Mouse (Mus musculus) adrenal gland, adult 8-10 months (tissue): ENCODE measurements around the gene Gm5483. TPM values are rescaled to one million over a fixed set of nuclear protein-coding genes. Genes with fewer than 3 reads are reported as not detected.
"Not testable (repeated sequence)": the region's sequence is repeated elsewhere in the genome, so short reads cannot be mapped to it uniquely, and the experiment has no call there.

Experiments
- DNase-seq: peaks from one replicate; pipeline ENCODE4 v3.0.0; 2022
- total RNA-seq, 4 experiments: library from RNA; stranded (reverse); gene quantifications; 2 replicates each; pipeline ENCODE4 v1.2.4; 2022

Gm5483 gene
- total RNA-seq, result not detected

DNA sequence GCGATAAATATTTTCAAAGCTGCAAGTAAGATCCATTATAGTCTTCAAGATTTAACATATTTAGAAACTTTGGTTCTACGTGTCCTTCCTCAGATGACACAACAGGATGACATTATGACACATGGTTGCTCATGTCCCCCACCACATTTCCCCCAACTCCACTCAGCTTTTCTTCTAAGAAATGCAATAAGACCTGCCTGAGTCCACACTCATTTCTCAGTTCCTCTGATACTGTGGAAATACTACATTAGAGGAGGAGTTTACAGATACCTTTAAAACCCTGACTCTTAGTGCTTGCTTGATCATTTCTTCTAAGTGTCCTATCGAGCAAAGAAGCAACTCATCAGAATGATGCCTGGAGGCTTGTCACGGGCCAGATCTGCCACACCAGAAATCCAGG lies at the start of gene Gm5483:
Gene Gm5483 (plus strand): TSS at position 301 of the 400 bp plus-strand sequence.
- DNase-seq, result not testable (repeated sequence)

GRCm38 (mm10) chr16:36138201-36138600 lies 45.8 kb upstream of the Gm5483 start:
- DNase-seq, result no peak

DNA sequence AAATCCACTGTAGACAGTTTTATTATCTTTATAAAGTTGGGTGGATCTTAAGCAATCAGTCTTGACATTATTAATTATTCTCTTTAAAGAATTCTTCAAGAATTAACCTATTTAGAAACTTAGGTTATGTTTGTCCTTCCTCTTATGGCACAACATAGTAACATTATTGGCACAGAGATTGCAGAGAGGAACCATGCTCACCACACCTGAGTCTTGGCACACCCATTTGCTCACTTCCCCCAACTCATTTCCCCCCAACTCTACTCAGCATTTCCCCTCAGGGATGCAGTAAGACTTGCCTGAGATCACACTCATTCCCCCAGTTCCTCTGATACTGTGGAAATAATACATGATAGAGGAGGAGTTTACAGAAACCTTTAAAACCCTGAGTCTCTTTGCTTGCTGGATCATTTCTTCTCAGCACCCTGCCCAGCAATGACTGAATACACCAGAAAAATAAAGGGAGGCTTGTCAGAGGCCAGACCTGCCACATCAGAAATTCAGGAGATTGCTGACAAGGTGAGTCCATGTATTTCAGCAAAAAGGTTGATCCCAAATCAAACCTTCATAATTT lies 27.5 kb upstream of the Gm5483 start, which contains the start of gene Stfa2l1:
Gene Stfa2l1 (plus strand): TSS at position 410 of the 574 bp plus-strand sequence.
- DNase-seq, result no peak

- DNase-seq, result not testable (repeated sequence)
These were observed 16.2 kb upstream of the Gm5483 start for GRCm38 (mm10) chr16:36167841-36168240.

- no peak for DNase-seq
These were observed 7.9 kb upstream of the Gm5483 start for GRCm38 (mm10) chr16:36176108-36176507.

DNA sequence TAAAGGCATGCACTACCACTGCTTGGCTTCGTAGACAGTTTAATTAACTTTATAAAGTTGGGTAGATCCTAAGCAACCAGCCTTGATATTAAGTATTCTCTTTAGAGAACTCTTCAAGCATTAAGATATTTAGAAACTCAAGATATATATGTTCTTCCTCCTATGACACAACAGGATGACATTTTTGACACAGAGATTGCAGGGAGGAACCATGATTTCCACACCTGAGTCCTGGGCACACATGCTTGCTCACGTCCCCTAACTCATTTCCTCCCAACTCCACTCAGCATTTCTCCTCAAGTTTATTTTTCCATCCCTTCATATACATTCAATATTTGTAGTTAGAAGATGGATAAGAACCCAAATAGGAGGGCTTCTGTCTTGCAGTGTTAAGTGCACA lies 4.1 kb upstream of the Gm5483 start:
- no peak for DNase-seq

DNA sequence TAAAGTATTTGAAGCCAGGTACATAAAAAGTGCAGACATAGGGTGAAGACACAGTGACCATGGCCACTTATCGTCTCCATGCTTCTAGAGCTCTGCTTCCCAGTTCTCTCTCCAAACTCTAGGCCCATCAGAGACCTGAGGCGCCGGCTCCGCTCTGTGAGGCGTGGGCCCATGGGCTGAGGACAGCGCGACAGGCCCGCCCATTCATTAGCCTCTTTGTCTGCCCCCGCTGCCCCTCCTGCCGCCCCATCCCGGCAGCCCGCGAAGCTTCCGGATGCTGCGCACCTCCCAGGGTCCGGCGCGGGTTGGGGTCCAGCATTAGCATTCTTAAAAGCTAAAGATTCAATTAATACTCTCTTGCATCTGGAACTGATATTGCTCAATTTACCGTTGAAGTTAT lies 15.2 kb downstream of the Gm5483 start:
- DNase-seq, result no peak

- DNase-seq, result no peak
These were observed 19.8 kb downstream of the Gm5483 start for GRCm38 (mm10) chr16:36203846-36204245.

DNA sequence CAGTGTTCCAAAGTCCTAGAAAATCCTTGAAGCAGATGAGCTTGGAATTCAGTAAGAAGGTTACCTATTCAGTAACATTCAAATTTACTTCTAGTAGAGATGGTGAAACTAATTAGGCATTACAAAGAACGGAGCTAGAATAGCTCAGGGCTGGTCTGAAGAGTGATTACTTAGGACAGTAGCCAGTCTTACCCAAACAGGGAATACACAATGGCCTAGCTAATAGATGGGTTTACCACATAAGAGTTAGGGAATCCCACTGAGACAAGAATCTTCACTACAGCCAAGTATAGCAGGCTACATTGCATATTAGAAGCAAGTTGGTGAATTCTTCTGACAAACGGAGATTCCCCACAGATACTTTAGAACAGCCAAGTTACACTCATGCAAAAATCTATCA lies 21.7 kb downstream of the Gm5483 start:
- DNase-seq, result not testable (repeated sequence)

DNA sequence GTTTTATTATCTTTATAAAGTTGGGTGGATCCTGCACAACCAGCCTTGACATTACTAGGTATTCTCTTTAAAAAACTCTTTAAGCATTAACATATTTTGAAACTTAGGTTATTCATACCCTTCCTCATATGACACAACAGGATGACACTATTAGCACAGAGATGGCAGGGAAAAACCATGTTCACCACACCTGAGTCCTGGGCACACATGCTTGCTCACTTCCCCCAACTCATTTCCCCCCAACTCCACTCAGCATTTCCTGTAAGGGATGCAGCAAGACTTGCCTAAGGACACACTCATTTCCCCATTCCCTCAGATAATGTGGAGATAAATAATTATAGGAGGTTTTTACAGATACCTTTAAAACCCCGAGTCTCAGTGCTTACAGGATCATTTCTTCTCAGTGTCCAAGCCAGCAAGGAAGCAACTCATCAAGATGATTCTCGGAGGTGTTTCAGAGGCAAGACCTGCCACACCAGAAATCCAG lies 26.0 kb downstream of the Gm5483 start, which contains the start of gene Gm5416:
Gene Gm5416 (plus strand): TSS at position 437 of the 487 bp plus-strand sequence.
- no peak for DNase-seq

DNA sequence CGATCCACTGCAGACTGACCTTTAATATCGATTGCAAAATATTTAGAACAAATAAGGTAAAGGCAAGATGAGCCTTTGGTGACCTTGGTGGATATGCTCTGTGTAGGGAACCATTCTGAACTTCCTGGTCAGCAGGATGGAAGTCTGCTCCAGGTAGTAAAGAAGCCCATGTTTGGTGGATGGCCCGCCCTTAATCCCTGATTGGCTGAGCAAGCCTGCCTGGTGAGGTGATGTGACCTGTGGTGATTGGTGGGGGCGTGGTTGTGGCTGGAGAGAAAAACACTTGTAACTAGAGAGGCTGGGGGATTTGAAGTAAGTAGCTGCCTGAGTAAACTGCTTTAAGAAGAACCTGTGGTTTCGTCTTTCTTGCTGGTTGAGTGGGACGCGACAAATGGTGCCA lies 37.2 kb downstream of the Gm5483 start, which contains the start of gene 2010005H15Rik:
Gene 2010005H15Rik (plus strand): TSS at position 301 of the 400 bp plus-strand sequence.
- not testable (repeated sequence) for DNase-seq

Other genes with a start within 250 kb of the Gm5483 start
- 10 to 100 TPM; 13.3 to 19.8 (median 15.6) TPM for gene Parp9, start 245.7 kb upstream of the Gm5483 start, total RNA-seq
- gene Dtx3l, start 245.1 kb upstream of the Gm5483 start, total RNA-seq, result 10 to 100 TPM in 2 of 4 experiments, 1 to 10 TPM in 2; 8.2 to 14.3 (median 11.2) TPM
- gene Kpna1, start 205.5 kb upstream of the Gm5483 start, total RNA-seq, result 10 to 100 TPM; 63.4 to 91.0 (median 68.9) TPM
- 1 to 10 TPM; 4.2 to 6.8 (median 5.3) TPM for gene Wdr5b, start 143.0 kb upstream of the Gm5483 start, total RNA-seq
- 100 to 1,000 TPM; 117 to 219 (median 160) TPM for gene Fam162a, start 112.6 kb upstream of the Gm5483 start, total RNA-seq
- 10 to 100 TPM; 36.2 to 57.5 (median 40.1) TPM for gene Ccdc58, start 112.5 kb upstream of the Gm5483 start, total RNA-seq
- not detected for gene Csta1, start 53.0 kb upstream of the Gm5483 start, total RNA-seq
- not detected for gene Stfa2l1, start 27.4 kb upstream of the Gm5483 start, total RNA-seq
- gene Gm5416, start 26.2 kb downstream of the Gm5483 start, total RNA-seq, result not detected
- gene 2010005H15Rik, start 37.3 kb downstream of the Gm5483 start, total RNA-seq, result 1 to 10 TPM in 1 of 4 experiments, not detected in 3; 8.1 TPM
- not detected for gene Stfa1, start 92.7 kb downstream of the Gm5483 start, total RNA-seq
- gene BC117090, start 150.1 kb downstream of the Gm5483 start, total RNA-seq, result not detected
- not detected for gene BC100530, start 183.5 kb downstream of the Gm5483 start, total RNA-seq
- not detected for gene Stfa2, start 224.2 kb downstream of the Gm5483 start, total RNA-seq